Mouse (Mus musculus) CH12.LX (cell line): ENCODE measurements at regions not wholly inside any gene's neighbourhood (a gene's known extent, or its start where the extent isn't known, plus 50 kb on each side); places are given as distances from the start of the nearest gene placed in this dataset.

ENCODE experiments used
- DNase-seq: peaks from one replicate; pipeline ENCODE4 v3.0.0-alpha.2; 2013; ENCODE audit errors: extremely low read depth
- H3K27ac ChIP-seq: 2 replicates; pipeline ENCODE4 v1.5.1; 2012; ENCODE audit warnings: low read depth, mild to moderate bottlenecking, control low read depth, moderate library complexity; ENCODE audit not compliant: insufficient read depth
- H3K27me3 ChIP-seq: replicated peaks from 2 replicates; pipeline ENCODE3; 2012; ENCODE audit warnings: inconsistent platforms
- H3K36me3 ChIP-seq, 2 experiments: replicated peaks in 1 of 2; 2 replicates each; pipeline versions ENCODE3 to v1.6.1; 2012; ENCODE audit warnings: inconsistent platforms in 1 of 2, low read length in 1 of 2, mild to moderate bottlenecking in 1 of 2, mixed read lengths in 1 of 2, moderate library complexity in 1 of 2; ENCODE audit not compliant: control insufficient read depth in 1 of 2, insufficient read depth in 1 of 2
- H3K4me1 ChIP-seq, 2 experiments: 2 replicates each; pipeline ENCODE4 v1.6.1; 2012; ENCODE audit warnings: inconsistent platforms in 1 of 2, moderate library complexity in 1 of 2; ENCODE audit not compliant: insufficient read depth in 2 of 2, control insufficient read depth in 1 of 2
- H3K4me2 ChIP-seq: 2 replicates; pipeline ENCODE4 v1.6.1; 2012; ENCODE audit warnings: low read depth, mild to moderate bottlenecking, control low read depth; ENCODE audit not compliant: poor library complexity, insufficient read depth, severe bottlenecking
- H3K4me3 ChIP-seq, 3 experiments: fragments of 150-350 bp in 1 of 3; sonication (generic) in 1 of 3; replicated peaks in 1 of 3; 2 replicates each; pipeline versions ENCODE3 to v1.5.1; 2011 to 2012; ENCODE audit warnings: low read depth in 2 of 3, low read length in 2 of 3, mild to moderate bottlenecking in 2 of 3, moderate library complexity in 2 of 3, control low read depth in 1 of 3, improper control_type of control experiment in 1 of 3, inconsistent platforms in 1 of 3, mixed read lengths in 1 of 3; ENCODE audit not compliant: poor library complexity in 1 of 3
- H3K79me2 ChIP-seq: replicated peaks from 2 replicates; pipeline ENCODE4 v1.6.1; 2012; ENCODE audit warnings: mild to moderate bottlenecking, moderate library complexity; ENCODE audit not compliant: control insufficient read depth, poor library complexity, insufficient read depth, severe bottlenecking; ENCODE audit errors: extremely low read depth
- H3K9ac ChIP-seq: 2 replicates; pipeline ENCODE4 v1.6.1; 2012; ENCODE audit warnings: low read depth, mild to moderate bottlenecking, control low read depth, moderate library complexity; ENCODE audit not compliant: insufficient read depth
- H3K9me3 ChIP-seq: replicated peaks from 2 replicates; pipeline ENCODE3; 2012; ENCODE audit warnings: low read length, inconsistent platforms, mixed read lengths
- BHLHE40 ChIP-seq: IDR thresholded peaks from 2 replicates; pipeline ENCODE4 v1.6.1; 2011; ENCODE audit warnings: mild to moderate bottlenecking, low read depth, low read length, improper control_type of control experiment
- CHD1 ChIP-seq: IDR thresholded peaks from 2 replicates; pipeline ENCODE4 v1.6.1; 2012; ENCODE audit warnings: low read depth, low read length, improper control_type of control experiment, inconsistent platforms
- CTCF ChIP-seq, 2 experiments: IDR thresholded peaks in 1 of 2; conservative IDR thresholded peaks in 1 of 2; 2 replicates each; pipeline ENCODE4 v1.5.1; 2011 to 2012; ENCODE audit warnings: low read depth in 2 of 2, low read length in 2 of 2, improper control_type of control experiment in 1 of 2, inconsistent platforms in 1 of 2, mild to moderate bottlenecking in 1 of 2, moderate library complexity in 1 of 2
- E2F4 ChIP-seq: IDR thresholded peaks from 2 replicates; pipeline ENCODE4 v1.6.1; 2011; ENCODE audit warnings: low read depth, low read length, improper control_type of control experiment; ENCODE audit not compliant: insufficient replicate concordance
- ELF1 ChIP-seq: IDR thresholded peaks from 2 replicates; pipeline ENCODE4 v1.6.1; 2014; ENCODE audit warnings: low read depth, mild to moderate bottlenecking, inconsistent platforms, low read length, improper control_type of control experiment
- EP300 ChIP-seq: IDR thresholded peaks from 2 replicates; pipeline ENCODE4 v1.6.1; 2011; ENCODE audit warnings: low read length, improper control_type of control experiment
- GABPA ChIP-seq: IDR thresholded peaks from 2 replicates; pipeline ENCODE4 v1.6.1; 2012; ENCODE audit warnings: low read depth, low read length, improper control_type of control experiment, inconsistent platforms; ENCODE audit not compliant: insufficient replicate concordance
- IRF4 ChIP-seq: IDR thresholded peaks from 2 replicates; pipeline ENCODE4 v1.6.1; 2014; ENCODE audit warnings: low read depth, mild to moderate bottlenecking, inconsistent platforms, low read length, improper control_type of control experiment
- JUN ChIP-seq: IDR thresholded peaks from 2 replicates; pipeline ENCODE4 v1.6.1; 2011; ENCODE audit warnings: low read depth, mild to moderate bottlenecking, low read length, improper control_type of control experiment, moderate library complexity; ENCODE audit not compliant: insufficient read depth
- KAT2A ChIP-seq: IDR thresholded peaks from 2 replicates; pipeline ENCODE4 v1.6.1; 2012; ENCODE audit warnings: low read length, improper control_type of control experiment, inconsistent platforms; ENCODE audit not compliant: insufficient replicate concordance
- MXI1 ChIP-seq: IDR thresholded peaks from 2 replicates; pipeline ENCODE4 v1.6.1; 2011; ENCODE audit warnings: mild to moderate bottlenecking, low read depth, low read length, improper control_type of control experiment
- MYC ChIP-seq: IDR thresholded peaks from 2 replicates; pipeline ENCODE4 v1.6.1; 2011; ENCODE audit warnings: low read depth, mild to moderate bottlenecking, improper control_type of control experiment, low read length
- RCOR1 ChIP-seq: conservative IDR thresholded peaks from 2 replicates; pipeline ENCODE4 v1.6.1; 2012; ENCODE audit warnings: low read depth, mild to moderate bottlenecking, inconsistent platforms, low read length, improper control_type of control experiment
- SIN3A ChIP-seq: IDR thresholded peaks from 2 replicates; pipeline ENCODE4 v1.6.1; 2012; ENCODE audit warnings: low read length, improper control_type of control experiment, inconsistent platforms
- TBP ChIP-seq: conservative IDR thresholded peaks from 2 replicates; pipeline ENCODE4 v1.6.1; 2011; ENCODE audit warnings: low read depth, low read length, improper control_type of control experiment
- TCF12 ChIP-seq: IDR thresholded peaks from 2 replicates; pipeline ENCODE4 v1.6.1; 2014; ENCODE audit warnings: low read depth, mild to moderate bottlenecking, inconsistent platforms, low read length, improper control_type of control experiment
- ZKSCAN1 ChIP-seq: IDR thresholded peaks from 2 replicates; pipeline ENCODE4 v1.6.1; 2012; ENCODE audit warnings: low read depth, inconsistent platforms, low read length, improper control_type of control experiment, borderline replicate concordance
- ZMIZ1 ChIP-seq: IDR thresholded peaks from 2 replicates; pipeline ENCODE4 v1.6.1; 2012; ENCODE audit warnings: low read depth, mild to moderate bottlenecking, inconsistent platforms, low read length, improper control_type of control experiment
- ZNF384 ChIP-seq: IDR thresholded peaks from 2 replicates; pipeline ENCODE4 v1.6.1; 2012; ENCODE audit warnings: low read depth, low read length, improper control_type of control experiment, inconsistent platforms
- dilution Hi-C: fragments of 300-500 bp; cut with MboI; formaldehyde crosslinking; loops from 2 replicates; pipeline ENCODE4 v1.14.3; 2020; ENCODE audit warnings: low sequenced_read_pairs; ENCODE audit not compliant: extremely low pct_unique_long_range_greater_than_20kb, extremely low pct_ligation_motif_present
- in situ Hi-C: fragments of 300-500 bp; cut with MboI; formaldehyde crosslinking; loops from 3 replicates; pipeline ENCODE4 v1.14.3; 2019; ENCODE audit warnings: low sequenced_read_pairs, low pct_ligation_motif_present, low pct_unique_long_range_greater_than_20kb, mixed read lengths

DNA sequence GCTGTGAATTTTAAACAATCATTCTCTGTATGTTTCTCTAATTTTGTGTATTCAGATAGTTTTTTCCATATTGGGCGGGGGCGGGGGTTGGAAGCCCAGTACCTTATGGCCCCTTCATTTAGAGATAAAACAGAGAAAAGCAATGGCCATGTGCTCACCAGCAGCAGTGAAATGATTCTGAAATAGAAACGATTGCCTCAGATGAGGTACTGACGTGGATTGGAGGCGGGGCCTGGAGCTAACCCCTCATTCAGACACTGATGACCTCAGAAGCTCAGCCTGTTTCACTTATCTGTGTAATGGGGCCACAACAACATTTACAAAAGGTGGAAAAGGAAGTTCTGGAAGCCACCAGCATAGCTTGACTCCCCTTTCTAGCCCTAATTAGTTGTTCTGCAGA is 223.0 kb upstream of the Irx5 start:
- no peak overlapping the region for H3K4me2 ChIP-seq
- dilution Hi-C loops = no loop called here
- TF ChIP-seq GABPA (no peak), ZNF384 (no peak), BHLHE40 (no peak), IRF4 (no peak), ELF1 (no peak), EP300 (no peak), TCF12 (no peak)
- DNase-seq = no peak
- no peaks in the 10 kb centered on the region for H3K79me2 ChIP-seq
- H3K4me1 ChIP-seq = no peaks in the 10 kb centered on the region
- H3K36me3 ChIP-seq = no peaks in the 10 kb centered on the region
- no peaks in the 10 kb centered on the region for H3K27me3 ChIP-seq
- peaks cover 74% of the 10 kb centered on the region for H3K9me3 ChIP-seq
- H3K27ac ChIP-seq = no peak overlapping the region
- no peak overlapping the region for H3K9ac ChIP-seq
- in situ Hi-C loops = no loop called here
- H3K4me3 ChIP-seq = no peak overlapping the region

DNA sequence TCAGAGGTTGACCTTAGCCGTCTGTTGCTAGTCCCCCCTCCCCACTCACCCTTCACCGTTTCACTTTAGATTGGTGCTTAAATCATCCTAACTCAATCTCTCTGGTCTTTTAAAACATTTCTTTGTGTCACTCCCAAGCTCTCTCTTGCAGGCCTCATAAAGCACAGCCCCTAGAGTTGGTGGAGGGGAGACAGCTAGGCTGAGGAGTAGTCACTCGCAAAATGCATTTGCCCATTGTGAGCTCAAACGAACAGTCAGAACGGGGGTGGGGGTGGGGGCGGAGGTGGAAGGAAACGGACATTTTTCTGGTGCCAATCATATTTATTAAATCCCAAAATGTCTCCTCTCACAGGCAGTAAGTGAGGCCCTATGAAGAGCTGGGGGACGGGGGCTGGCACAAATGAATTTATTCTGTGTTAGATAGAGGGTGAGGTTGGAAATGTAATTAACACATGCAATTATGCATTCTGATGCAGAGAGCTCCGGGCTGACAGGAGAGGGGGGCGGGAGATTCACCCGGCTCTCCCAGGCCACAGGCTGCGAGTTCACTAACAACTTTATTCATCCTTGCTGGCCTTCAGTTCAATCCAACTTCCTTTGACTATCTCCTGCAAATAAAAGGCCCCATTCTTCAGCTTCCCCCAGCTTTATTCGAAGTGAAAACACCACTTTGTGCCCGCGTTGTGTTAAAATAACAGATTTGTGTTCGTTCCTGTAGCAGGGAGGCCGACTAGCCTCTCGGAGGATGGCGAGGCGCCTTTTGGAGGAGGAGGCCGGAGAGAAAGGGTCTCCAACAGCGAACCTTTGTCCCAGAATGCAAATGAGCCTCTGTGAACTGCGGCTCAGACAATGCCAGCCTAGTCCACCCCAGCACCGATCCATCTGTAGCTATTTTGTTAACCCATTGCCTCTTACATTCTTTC is 223.7 kb upstream of the Irx5 start:
- no peaks in the 10 kb centered on the region for H3K79me2 ChIP-seq
- in situ Hi-C loops (no loop called here), dilution Hi-C loops (no loop called here)
- TF ChIP-seq GABPA (no peak), KAT2A (no peak), TCF12 (no peak), E2F4 (no peak), JUN (no peak)
- H3K36me3 ChIP-seq = no peaks in the 10 kb centered on the region
- H3K4me3 ChIP-seq = no peak overlapping the region
- H3K9ac ChIP-seq = no peak overlapping the region
- DNase-seq = no peak
- no peak overlapping the region for H3K27ac ChIP-seq
- H3K4me2 ChIP-seq = no peak overlapping the region
- H3K4me1 ChIP-seq = no peaks in the 10 kb centered on the region
- H3K9me3 ChIP-seq = peaks cover 78% of the 10 kb centered on the region
- no peaks in the 10 kb centered on the region for H3K27me3 ChIP-seq

- Histone ChIP-seq H3K9me3 (peaks cover 77% of the 10 kb centered on the region), H3K36me3 (no peaks in the 10 kb centered on the region), H3K4me3 (no peak overlapping the region), H3K4me2 (no peak overlapping the region), H3K27ac (no peak overlapping the region), H3K79me2 (no peaks in the 10 kb centered on the region), H3K27me3 (no peaks in the 10 kb centered on the region), H3K9ac (no peak overlapping the region), H3K4me1 (no peaks in the 10 kb centered on the region)
- no peak for DNase-seq
- in situ Hi-C loops (no loop called here), dilution Hi-C loops (no loop called here)
- TF ChIP-seq CHD1 (no peak), TBP (no peak), ZMIZ1 (no peak), JUN (no peak), SIN3A (no peak), ZKSCAN1 (no peak), RCOR1 (no peak), MXI1 (no peak), BHLHE40 (no peak), MYC (no peak), GABPA (no peak), CTCF (conservative IDR thresholded peaks at IDR 0.05 in 1 of 2, IDR thresholded peaks at IDR 0.05 in 1 of 2; ENCODE audit: low read depth in 2 of 2, low read length in 2 of 2) (no peak)
Measured at GRCm38 (mm10) chr8:92132949-92133348, 224.5 kb upstream of the Irx5 start.
